Mouse (Mus musculus): Measurements from ENCODE around the gene Tmem117. TPM values are rescaled to one million over a fixed set of nuclear protein-coding genes. Genes with fewer than 3 reads are reported as not detected.

The Tmem117 gene
- polyA plus RNA-seq (2014; fragmentation: Illumina TruSeq; extraction: RNeasy Lipid Tissue Mini Kit (QIAGEN cat#74804); ENCODE audit: low read depth, low replicate concordance), result 11.2 TPM

DNA sequence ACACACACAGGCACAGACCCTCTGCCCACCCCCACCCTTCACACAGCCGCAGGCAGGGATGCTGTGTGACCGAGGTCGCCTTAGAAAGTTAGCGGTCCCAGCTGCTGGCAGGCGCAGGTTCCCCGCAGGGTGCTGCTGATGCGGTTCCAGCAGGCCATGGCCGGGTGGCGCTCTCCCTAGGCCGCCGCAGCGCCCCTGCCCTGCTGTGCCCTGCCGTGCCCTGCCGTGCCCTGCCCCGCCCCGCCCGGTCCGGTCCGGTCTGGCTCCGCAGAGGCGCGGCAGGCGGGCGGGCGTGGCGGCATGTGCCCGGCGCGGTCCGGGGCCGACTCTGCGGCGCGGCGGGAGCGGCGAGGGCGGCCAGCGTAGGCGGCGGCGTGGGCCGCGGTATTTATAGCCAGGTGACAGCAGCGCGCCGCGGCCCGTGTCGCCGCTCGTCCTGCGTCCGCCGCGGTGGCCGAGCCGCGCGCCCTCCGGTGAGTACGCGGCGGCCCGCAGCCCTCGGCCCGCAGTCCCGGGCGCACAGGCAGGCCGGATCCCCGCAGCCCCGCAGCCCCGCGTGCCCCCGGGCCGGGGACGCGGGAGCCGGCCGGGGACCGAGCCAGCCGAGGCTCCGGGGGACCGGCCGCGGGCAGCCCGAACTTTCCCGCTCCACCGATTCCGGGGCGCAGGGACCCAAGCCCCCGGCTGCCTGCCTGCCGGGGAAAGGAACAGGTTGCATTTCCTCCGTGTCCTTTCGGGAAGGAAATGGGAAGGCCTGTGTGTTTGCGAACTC lies at the start of gene Tmem117:
Tmem117 (plus strand) TSS at position 403 of the 772 bp plus-strand sequence.

GRCm38 (mm10) chr15:94589219-94590075 lies 39.6 kb upstream of the Tmem117 start, which contains the start of gene Twf1:
TSS of gene Twf1 (minus strand) at chr15:94589889.

Other genes starting within 250 kb of the Tmem117 start
- gene Adamts20, start 163.8 kb upstream of the Tmem117 start, polyA plus RNA-seq (2014; fragmentation: Illumina TruSeq; extraction: RNeasy Lipid Tissue Mini Kit (QIAGEN cat#74804); ENCODE audit: low read depth, low replicate concordance), result 0.21 TPM
- gene Pus7l, start 85.7 kb upstream of the Tmem117 start, polyA plus RNA-seq (2014; fragmentation: Illumina TruSeq; extraction: RNeasy Lipid Tissue Mini Kit (QIAGEN cat#74804); ENCODE audit: low read depth, low replicate concordance), result 1.8 TPM
- 2.8 TPM for gene Irak4, start 85.6 kb upstream of the Tmem117 start, polyA plus RNA-seq (2014; fragmentation: Illumina TruSeq; extraction: RNeasy Lipid Tissue Mini Kit (QIAGEN cat#74804); ENCODE audit: low read depth, low replicate concordance)
- gene Twf1, start 39.3 kb upstream of the Tmem117 start, polyA plus RNA-seq (2014; fragmentation: Illumina TruSeq; extraction: RNeasy Lipid Tissue Mini Kit (QIAGEN cat#74804); ENCODE audit: low read depth, low replicate concordance), result 16.7 TPM